Mouse (Mus musculus): ENCODE measurements around the gene Gna13. TPM values are rescaled to one million over a fixed set of nuclear protein-coding genes. Genes with fewer than 3 reads are reported as not detected.

Gna13 gene
- polyA plus RNA-seq, 1 experiment from 2014 or later: 21.7 TPM

DNA sequence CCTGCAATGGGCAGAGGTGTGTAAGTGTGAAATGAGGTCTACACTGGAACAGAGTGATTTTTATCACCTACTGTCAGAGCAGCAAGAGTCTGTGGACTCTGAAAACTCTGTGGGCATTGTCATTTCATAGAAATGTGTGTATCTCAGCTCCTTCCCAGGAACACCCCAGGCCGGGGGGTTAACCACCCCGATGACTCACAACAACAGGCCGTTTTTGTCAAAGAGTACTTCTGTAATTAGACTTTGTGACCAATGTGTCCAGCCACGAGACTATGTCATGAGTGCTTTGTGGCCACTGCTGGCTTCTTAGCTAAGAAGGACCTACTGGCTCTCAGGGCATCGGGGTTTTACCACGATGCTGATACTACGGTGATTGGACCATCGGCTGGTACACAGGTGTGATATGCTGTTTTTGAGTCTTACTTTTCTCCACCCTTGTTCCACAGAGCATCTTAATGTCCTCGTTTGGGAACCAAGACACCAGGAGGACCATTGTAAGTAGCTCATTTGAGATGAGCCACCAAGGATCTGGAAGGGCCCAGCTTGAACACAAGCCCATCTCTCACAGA lies 54.9 kb downstream of the Gna13 start:
- ATAC-seq (ENCODE audit: low FRiP score, low TSS enrichment) (no peak), DNase-seq (no peak)
- no peaks in the 10 kb centered on the region for H3K4me1 ChIP-seq (ENCODE audit: control insufficient read depth, insufficient read depth, low read length)
- no peaks in the 10 kb centered on the region for H3K9me3 ChIP-seq (ENCODE audit: control insufficient read depth, low read length)
- H3K36me3 ChIP-seq (ENCODE audit: control insufficient read depth, insufficient read depth, low read length): no peaks in the 10 kb centered on the region
- no peaks in the 10 kb centered on the region for H3K27me3 ChIP-seq (ENCODE audit: control insufficient read depth, insufficient read depth, low read length)
- H3K4me2 ChIP-seq (ENCODE audit: low read length): no peak overlapping the region
- no peak overlapping the region for H3K27ac ChIP-seq (replicated peaks; ENCODE audit: low read depth, low read length)
- H3K4me3 ChIP-seq (replicated peaks; ENCODE audit: low read depth, low read length): no peak overlapping the region
- H3K9ac ChIP-seq (replicated peaks; ENCODE audit: low read length): no peak overlapping the region
- 92% methylated on average over 9 of the region's 9 CpGs for WGBS

DNA sequence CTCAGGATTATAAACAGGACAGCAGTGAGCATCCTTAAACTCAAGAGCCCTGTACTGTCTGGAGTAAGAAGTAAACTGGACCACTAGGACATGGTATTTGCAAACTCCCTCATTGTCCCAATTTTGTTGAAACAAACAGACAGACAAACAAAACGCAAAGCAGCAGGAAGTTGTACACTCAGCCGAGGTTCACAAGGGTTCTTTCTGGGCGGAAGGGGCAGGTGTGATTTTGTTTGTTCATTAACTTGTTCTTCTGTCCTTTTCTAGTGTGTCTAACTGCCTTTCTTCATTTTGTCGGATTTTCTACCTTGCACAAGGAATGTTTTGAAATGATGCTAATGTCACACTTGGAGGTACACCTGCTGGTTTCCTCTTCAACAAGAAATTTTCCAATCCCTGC lies 56.8 kb downstream of the Gna13 start:
- Histone ChIP-seq H3K27me3 (ENCODE audit: control insufficient read depth, insufficient read depth, low read length) (no peaks in the 10 kb centered on the region), H3K9me3 (ENCODE audit: control insufficient read depth, low read length) (no peaks in the 10 kb centered on the region), H3K9ac (replicated peaks; ENCODE audit: low read length) (no peak overlapping the region), H3K4me2 (ENCODE audit: low read length) (no peak overlapping the region), H3K4me3 (replicated peaks; ENCODE audit: low read depth, low read length) (no peak overlapping the region), H3K36me3 (ENCODE audit: control insufficient read depth, insufficient read depth, low read length) (no peaks in the 10 kb centered on the region), H3K4me1 (ENCODE audit: control insufficient read depth, insufficient read depth, low read length) (no peaks in the 10 kb centered on the region), H3K27ac (replicated peaks; ENCODE audit: low read depth, low read length) (no peak overlapping the region)
- 52% methylated on average over 4 of the region's 4 CpGs for WGBS
- DNase-seq: no peak
- ATAC-seq (ENCODE audit: low FRiP score, low TSS enrichment): no peak

DNA sequence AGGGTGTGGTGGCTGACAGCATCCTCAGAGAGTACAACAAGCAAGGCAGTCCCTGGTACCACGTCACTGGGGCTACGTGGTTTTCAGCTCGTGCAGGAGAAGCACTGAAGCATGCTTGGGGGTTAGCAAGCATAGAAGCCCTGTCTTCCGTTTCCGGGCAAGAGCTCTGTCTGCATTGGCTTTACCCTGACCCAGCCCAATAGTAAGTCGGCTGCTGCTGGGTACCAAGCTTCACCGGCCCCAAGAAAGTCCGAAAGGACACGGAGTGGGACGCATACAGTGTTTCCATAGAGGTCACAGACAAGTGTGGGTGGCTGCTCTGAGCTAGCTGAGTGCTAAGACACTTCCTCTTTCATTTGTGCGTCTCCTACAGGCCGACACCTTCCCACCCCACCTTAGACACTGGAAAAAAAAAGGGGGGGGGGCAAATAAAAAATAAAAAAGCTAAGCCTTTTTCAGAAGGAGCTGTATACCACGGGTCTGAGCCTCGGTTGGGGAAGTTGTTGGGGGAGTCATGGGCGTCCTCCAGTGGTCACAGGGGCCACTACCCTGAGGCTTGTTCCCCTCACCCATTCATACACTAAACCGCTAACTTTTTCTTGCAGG lies 57.4 kb downstream of the Gna13 start:
- 41% methylated on average over 16 of the region's 16 CpGs for WGBS
- no peaks in the 10 kb centered on the region for H3K4me1 ChIP-seq (ENCODE audit: control insufficient read depth, insufficient read depth, low read length)
- no peaks in the 10 kb centered on the region for H3K27me3 ChIP-seq (ENCODE audit: control insufficient read depth, insufficient read depth, low read length)
- DNase-seq (peak; percentile 13), ATAC-seq (ENCODE audit: low FRiP score, low TSS enrichment) (no peak)
- H3K9me3 ChIP-seq (ENCODE audit: control insufficient read depth, low read length): no peaks in the 10 kb centered on the region
- no peak overlapping the region for H3K9ac ChIP-seq (replicated peaks; ENCODE audit: low read length)
- no peak overlapping the region for H3K4me3 ChIP-seq (replicated peaks; ENCODE audit: low read depth, low read length)
- no peak overlapping the region for H3K27ac ChIP-seq (replicated peaks; ENCODE audit: low read depth, low read length)
- H3K36me3 ChIP-seq (ENCODE audit: control insufficient read depth, insufficient read depth, low read length): no peaks in the 10 kb centered on the region
- H3K4me2 ChIP-seq (ENCODE audit: low read length): no peak overlapping the region

DNA sequence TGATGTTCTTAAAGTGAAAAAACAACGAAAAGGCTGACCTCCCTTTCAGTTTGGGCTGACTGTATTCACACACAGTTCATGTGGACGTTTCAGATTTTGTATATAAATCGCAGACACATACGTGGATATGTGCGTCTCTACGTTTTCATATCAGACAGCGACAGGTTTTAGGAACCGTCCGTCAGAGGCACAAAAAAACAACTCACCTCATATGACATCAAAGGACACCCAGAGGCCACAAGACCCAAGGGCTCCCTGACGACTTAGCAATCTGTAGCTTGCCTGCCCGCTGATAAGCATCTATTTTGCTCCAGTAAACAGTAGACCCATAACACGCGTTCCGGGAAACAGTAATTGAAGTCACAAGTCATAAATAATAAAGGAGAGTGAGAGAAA lies 57.9 kb downstream of the Gna13 start:
- Histone ChIP-seq H3K4me1 (ENCODE audit: control insufficient read depth, insufficient read depth, low read length) (0 out of 2 replicates have a peak, but pooled peaks cover 3% of the 10 kb centered on the region), H3K4me3 (replicated peaks; ENCODE audit: low read depth, low read length) (no peak overlapping the region), H3K27ac (replicated peaks; ENCODE audit: low read depth, low read length) (no peak overlapping the region), H3K9ac (replicated peaks; ENCODE audit: low read length) (no peak overlapping the region), H3K9me3 (ENCODE audit: control insufficient read depth, low read length) (no peaks in the 10 kb centered on the region), H3K4me2 (ENCODE audit: low read length) (no peak overlapping the region), H3K27me3 (ENCODE audit: control insufficient read depth, insufficient read depth, low read length) (no peaks in the 10 kb centered on the region), H3K36me3 (ENCODE audit: control insufficient read depth, insufficient read depth, low read length) (no peaks in the 10 kb centered on the region)
- DNase-seq (no peak), ATAC-seq (ENCODE audit: low FRiP score, low TSS enrichment) (no peak)
- 89% methylated on average over 14 of the region's 14 CpGs for WGBS

DNA sequence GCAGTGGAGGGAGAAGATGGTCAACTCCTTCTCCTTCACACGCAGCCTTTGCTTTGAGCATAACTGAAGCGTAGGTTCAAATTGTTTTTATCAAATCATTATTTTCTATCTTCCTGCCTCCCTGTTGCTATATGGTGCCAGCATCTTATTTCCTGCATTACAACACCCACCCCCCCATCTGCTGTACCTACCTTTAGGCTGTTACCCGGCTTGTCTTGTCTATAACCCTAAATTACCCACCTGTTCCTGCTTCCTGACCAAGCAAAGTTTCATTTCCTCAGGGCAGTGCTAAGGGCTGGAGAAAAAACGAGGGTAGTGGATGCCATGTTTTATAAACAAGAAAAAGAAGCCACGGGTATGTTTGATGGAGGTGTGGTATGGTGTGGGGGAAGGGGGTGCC lies 58.6 kb downstream of the Gna13 start:
- Histone ChIP-seq H3K27me3 (ENCODE audit: control insufficient read depth, insufficient read depth, low read length) (no peaks in the 10 kb centered on the region), H3K36me3 (ENCODE audit: control insufficient read depth, insufficient read depth, low read length) (no peaks in the 10 kb centered on the region), H3K9ac (replicated peaks; ENCODE audit: low read length) (no peak overlapping the region), H3K4me3 (replicated peaks; ENCODE audit: low read depth, low read length) (no peak overlapping the region), H3K27ac (replicated peaks; ENCODE audit: low read depth, low read length) (no peak overlapping the region), H3K9me3 (ENCODE audit: control insufficient read depth, low read length) (no peaks in the 10 kb centered on the region), H3K4me2 (ENCODE audit: low read length) (no peak overlapping the region), H3K4me1 (ENCODE audit: control insufficient read depth, insufficient read depth, low read length) (0 out of 2 replicates have a peak, but pooled peaks cover 3% of the 10 kb centered on the region)
- no peak for ATAC-seq (ENCODE audit: low FRiP score, low TSS enrichment)
- DNase-seq: no peak
- WGBS: 85% methylated on average over 5 of the region's 5 CpGs

DNA sequence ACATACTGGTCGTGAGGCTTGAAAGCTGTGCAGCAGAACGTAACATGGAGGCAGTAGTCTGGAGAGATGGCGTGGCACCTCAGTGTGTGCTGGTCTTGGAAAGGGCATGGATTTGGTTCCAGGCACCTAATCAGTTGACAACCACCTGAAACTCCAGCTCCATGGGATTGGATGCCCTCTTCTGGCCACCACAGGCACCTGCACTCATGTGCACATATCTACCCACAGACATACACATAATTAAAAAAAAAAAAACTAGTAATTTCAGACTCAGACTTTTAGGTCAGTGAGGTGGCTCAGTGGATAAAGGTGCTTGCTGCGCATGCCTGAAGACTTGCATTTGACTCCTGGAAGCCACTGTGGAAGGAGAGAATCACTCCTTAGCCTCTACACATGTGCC lies 59.6 kb downstream of the Gna13 start:
- Histone ChIP-seq H3K9me3 (ENCODE audit: control insufficient read depth, low read length) (no peaks in the 10 kb centered on the region), H3K27ac (replicated peaks; ENCODE audit: low read depth, low read length) (no peak overlapping the region), H3K4me3 (replicated peaks; ENCODE audit: low read depth, low read length) (no peak overlapping the region), H3K9ac (replicated peaks; ENCODE audit: low read length) (no peak overlapping the region), H3K36me3 (ENCODE audit: control insufficient read depth, insufficient read depth, low read length) (no peaks in the 10 kb centered on the region), H3K4me1 (ENCODE audit: control insufficient read depth, insufficient read depth, low read length) (peaks cover 12% of the 10 kb centered on the region), H3K27me3 (ENCODE audit: control insufficient read depth, insufficient read depth, low read length) (no peaks in the 10 kb centered on the region), H3K4me2 (ENCODE audit: low read length) (no peak overlapping the region)
- DNase-seq (no peak), ATAC-seq (ENCODE audit: low FRiP score, low TSS enrichment) (no peak)
- WGBS: 97% methylated on average over 4 of the region's 4 CpGs

DNA sequence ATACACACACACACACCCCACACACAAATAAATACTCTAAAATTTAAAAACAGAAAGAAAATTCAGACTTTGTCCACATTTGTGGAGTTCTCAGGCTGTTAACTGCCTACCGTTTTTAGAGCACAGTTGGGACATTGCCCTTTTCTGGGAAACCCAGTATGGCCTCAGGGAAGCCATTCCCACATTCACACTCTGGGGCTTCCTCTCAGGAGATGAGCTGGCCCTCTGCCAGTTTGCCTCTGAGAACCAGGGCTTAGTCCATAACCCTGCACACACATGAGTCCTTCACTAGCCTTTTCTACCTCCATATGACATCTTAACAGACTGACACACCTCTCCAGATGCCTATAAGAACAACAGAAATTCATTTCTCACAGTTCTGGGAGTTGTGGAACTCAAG lies 60.7 kb downstream of the Gna13 start:
- Histone ChIP-seq H3K36me3 (ENCODE audit: control insufficient read depth, insufficient read depth, low read length) (no peaks in the 10 kb centered on the region), H3K27me3 (ENCODE audit: control insufficient read depth, insufficient read depth, low read length) (no peaks in the 10 kb centered on the region), H3K27ac (replicated peaks; ENCODE audit: low read depth, low read length) (no peak overlapping the region), H3K4me2 (ENCODE audit: low read length) (no peak overlapping the region), H3K9me3 (ENCODE audit: control insufficient read depth, low read length) (no peaks in the 10 kb centered on the region), H3K4me3 (replicated peaks; ENCODE audit: low read depth, low read length) (no peak overlapping the region), H3K4me1 (ENCODE audit: control insufficient read depth, insufficient read depth, low read length) (peaks cover 14% of the 10 kb centered on the region), H3K9ac (replicated peaks; ENCODE audit: low read length) (no peak overlapping the region)
- ATAC-seq (ENCODE audit: low FRiP score, low TSS enrichment) (no peak), DNase-seq (no peak)
- WGBS: 83% methylated on average over 1 of the region's 1 CpGs

DNA sequence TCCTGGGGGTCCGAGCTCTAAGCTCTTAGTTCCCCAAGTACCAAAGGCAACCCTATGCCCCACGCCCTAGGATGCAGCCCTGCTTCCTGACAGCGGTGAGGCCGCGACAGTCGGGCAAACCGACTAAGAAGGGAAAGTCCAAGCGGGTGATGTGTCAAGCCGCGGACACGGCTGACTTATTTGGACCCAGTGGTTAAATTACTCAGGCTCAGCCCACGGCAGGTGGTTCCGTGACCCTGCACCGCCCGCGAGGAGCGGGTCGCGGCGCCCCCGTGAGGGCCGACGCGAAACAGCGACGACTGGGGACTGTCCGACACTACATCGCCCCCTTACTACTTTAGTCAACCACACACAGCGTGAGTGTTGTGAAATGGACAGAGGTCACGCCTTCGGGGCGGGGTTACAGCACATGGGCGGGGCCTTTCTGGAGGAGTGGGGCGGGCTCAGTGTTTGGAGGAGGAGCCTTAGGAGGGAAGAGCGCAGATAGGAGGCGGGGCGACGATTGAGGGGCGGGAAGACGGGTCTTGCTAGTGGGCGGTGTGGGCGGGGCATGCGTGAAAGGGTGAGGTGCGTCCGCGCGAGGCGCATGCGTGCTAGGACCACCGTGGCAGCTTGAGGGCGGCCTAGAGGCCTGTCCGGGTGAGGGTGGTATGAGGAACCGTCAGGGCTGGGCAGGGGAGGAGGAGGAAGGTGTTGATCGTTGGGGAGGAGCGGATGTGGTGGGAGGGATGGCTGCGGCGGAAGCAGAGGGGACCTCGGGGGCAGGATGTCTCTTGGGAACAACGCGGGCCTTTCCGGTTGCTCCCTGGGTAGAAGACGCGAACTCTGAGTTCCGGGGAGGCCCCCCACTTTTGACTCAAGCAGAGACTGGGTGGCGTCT lies 63.0 kb downstream of the Gna13 start, which contains the start of gene Amz2:
TSS of gene Amz2 (plus strand) at position 555 of the 880 bp plus-strand sequence.
- peak within 1 kb of the TSS; percentile 66 for H3K4me3 ChIP-seq (replicated peaks; ENCODE audit: low read depth, low read length)
- ATAC-seq (ENCODE audit: low FRiP score, low TSS enrichment): peak; percentile 96
- peak within 1 kb of the TSS; percentile 67 for H3K4me2 ChIP-seq (ENCODE audit: low read length)
- H3K9ac ChIP-seq (replicated peaks; ENCODE audit: low read length): peak within 1 kb of the TSS; percentile 76
- WGBS: under 1% methylated on average over 65 of the region's 65 CpGs
- H3K27me3 ChIP-seq (ENCODE audit: control insufficient read depth, insufficient read depth, low read length): no peaks in the 10 kb centered on the region
- H3K36me3 ChIP-seq (ENCODE audit: control insufficient read depth, insufficient read depth, low read length): peaks cover 21% of the 10 kb centered on the region
- H3K4me1 ChIP-seq (ENCODE audit: control insufficient read depth, insufficient read depth, low read length): peaks cover 14% of the 10 kb centered on the region
- peak within 1 kb of the TSS; percentile 85 for H3K27ac ChIP-seq (replicated peaks; ENCODE audit: low read depth, low read length)
- no peaks in the 10 kb centered on the region for H3K9me3 ChIP-seq (ENCODE audit: control insufficient read depth, low read length)
- DNase-seq: peak; percentile 99

Measured in midbrain, embryonic 14.5 days (tissue).